Mouse (Mus musculus) myocyte (in vitro differentiated cells): ENCODE measurements around the gene Acadvl.

Experiments used
- POLR2A ChIP-seq: IDR thresholded peaks from one replicate; pipeline ENCODE4 v1.6.1; 2011; ENCODE audit warnings: low read depth, mild to moderate bottlenecking, control low read depth, moderate library complexity; ENCODE audit not compliant: insufficient read length
- TCF3 ChIP-seq: IDR thresholded peaks from one replicate; pipeline ENCODE4 v1.6.1; 2011; ENCODE audit warnings: low read depth, control low read depth; ENCODE audit not compliant: insufficient read length
- USF1 ChIP-seq: IDR thresholded peaks from one replicate; pipeline ENCODE4 v1.6.1; 2011; ENCODE audit warnings: low read depth, mild to moderate bottlenecking, control low read depth, moderate library complexity

DNA sequence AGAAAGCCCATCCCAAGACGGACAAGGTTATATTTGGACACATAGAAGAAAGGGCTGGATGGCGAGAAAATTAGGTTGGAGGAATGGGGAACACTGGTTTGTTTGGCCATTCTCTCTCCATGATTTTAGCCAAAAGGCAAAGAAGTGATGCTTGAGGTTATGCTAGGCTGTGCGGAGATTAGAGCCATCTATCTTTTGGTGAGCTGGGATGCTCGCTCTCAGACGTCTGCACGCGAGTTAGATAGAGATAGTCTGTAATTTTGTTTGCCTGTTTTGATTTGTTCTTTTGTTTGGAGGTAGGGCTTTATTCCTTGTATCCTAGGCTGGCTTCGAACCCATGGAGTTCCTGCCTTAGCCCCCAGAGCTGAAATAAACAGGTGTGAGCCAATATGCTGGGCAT is 14.1 kb downstream of the Acadvl start:
- TF ChIP-seq POLR2A (no peak), USF1 (no peak), TCF3 (no peak)
